Mouse (Mus musculus) frontal cortex, postnatal 36 days (tissue): ENCODE measurements around the gene Erbin.

ENCODE experiments used
- DNase-seq, 2 experiments: peaks; one replicate each; pipeline ENCODE4 v3.0.0; 2022; ENCODE audit warnings: low spot score in 2 of 2

Gene Erbin

DNA sequence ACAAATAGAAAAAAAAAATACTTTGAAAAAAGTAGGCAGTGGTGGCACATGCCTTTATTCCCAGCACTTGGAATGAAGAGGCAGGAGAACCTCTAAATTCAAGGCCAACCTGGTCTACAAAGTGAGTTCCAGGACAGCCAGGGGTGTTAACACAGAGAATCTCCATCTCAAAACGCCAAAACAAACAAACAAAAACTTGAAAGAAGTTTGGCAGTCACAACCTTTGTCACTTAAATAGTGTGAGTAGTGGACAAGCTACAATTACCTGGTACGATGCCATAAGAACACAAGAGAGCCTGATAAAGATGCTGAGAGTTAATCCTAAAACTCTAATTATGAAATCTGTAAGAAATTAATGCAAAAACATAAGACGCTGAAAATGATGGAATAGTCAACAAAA lies 8.0 kb downstream of the Erbin start:
- no peak for DNase-seq

DNA sequence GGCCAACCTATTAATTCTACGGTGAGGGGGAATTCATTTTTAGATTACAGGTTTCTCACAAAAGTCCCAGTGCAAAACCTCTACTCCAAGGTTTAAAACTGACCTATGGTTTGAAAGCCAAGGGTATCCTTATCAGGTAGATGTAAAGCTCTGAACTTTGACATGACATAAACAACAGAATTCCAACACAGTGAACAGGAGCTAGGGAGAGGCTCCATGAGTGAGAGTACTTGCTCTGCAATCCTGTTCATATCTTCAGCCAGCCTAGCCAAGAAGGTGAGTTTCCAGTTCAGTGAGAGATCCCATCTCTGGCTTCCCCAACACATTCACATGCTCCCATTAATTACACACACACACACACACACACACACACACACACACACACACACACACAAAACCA lies 9.7 kb downstream of the Erbin start:
- DNase-seq: no peak

DNA sequence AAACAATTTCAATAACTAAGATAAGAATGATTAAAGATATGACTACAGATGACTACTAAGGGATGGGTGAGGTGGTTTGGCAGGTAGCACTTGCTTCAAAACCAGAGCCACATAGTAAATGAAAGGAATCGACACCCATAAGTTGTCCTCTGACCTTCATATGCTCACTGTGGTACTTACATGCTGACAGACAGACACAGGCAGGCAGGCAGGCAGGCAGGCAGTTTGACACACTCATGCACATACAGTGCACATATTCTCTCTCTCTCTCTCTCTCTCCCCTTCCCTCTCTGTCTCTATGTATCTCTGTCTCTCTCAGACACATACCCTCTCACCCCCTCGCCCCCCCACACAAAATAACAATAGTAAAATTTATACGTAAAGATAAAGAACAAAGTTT lies 10.4 kb downstream of the Erbin start:
- DNase-seq: no peak

DNA sequence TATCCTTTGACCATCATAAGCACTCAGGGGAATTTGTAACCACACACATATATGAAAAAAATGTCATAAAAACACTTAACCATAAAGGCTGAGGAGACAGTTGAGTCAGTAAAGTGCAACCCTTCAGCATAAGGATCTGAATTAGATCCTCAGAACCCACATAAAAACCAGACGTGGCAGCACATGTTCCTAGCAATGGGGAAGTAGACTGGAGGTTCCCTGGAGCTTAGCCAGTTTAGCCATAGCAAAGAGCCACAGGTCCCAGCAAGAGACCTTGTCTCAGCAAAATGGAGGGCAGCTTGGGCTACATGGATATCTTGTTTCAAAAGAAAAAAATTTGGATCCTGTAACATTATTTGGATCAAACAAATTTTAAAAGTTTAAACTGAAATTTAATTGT lies 20.3 kb downstream of the Erbin start:
- no peak for DNase-seq

DNA sequence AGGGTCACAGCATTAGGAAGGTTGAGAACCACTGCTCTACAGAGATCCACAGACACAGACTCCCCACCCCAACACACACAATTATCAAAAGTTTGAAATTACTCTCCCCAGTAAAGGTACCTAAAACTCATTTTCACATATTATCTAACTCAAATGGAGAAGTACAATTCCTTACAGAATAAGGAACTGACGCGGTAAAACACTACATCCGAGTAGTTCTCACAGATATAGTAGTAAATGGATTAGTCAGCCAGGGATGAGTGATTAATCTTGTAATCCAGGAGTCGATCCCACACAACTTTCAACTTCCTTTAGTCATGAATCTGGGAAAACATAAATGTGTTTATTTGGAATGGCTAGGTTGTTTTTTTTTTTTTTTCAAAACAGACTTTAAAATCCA lies 22.7 kb downstream of the Erbin start:
- DNase-seq: no peak

DNA sequence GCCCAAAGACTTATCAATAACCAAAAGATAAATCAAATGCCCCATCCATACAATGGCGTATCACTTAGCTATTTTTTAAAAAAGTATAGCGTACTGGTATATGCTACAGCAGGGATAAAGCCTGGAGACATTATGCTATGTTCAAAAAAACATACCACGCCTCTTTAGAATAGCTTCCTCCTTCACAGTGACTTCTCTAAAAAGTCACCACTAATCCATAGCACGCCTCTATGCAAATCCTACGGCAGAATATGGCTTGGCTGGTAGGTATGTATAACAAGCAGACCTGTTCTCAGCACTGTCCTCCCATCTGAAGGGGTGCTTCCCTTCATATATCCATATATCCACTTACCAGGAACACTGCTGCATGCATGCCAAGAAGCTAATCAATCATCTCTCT lies 27.2 kb downstream of the Erbin start:
- no peak for DNase-seq

DNA sequence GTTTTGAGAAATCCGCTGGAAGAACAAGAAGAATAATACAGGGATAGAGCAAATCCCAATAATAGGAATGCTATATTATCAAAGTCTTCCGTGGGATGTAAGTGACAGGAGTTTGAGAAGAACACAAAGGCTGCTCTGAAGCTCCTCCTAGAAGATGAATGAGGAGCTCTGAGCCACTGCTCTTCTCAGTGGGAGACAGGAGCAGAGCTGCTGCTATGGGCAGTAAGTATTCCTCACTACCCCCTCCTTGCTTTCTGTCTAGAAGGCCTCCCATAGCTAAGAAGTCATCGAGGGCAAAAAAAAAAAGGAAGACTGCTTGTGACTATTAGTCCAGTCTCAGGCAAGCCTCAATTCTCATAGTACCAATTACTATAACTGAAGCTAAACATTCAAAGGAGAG lies 30.3 kb downstream of the Erbin start:
- DNase-seq: no peak

DNA sequence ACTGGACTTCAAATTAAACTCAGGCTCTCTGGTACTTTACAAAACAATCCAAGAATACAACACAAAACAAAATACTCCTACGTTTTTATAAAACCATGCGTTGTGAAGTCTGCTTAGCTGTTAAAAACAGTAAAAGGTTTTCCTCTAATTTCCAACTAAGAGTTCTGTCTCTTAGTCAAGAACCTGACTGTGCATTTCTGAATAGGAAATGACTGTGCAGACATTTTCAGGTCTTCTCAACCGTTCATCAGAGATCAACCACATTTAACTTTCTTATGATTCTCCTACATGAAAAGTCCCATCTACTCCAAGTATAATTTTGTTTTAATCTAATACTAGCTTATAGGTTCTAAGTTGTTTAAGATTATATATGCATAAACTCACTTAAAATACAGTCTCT lies 33.8 kb downstream of the Erbin start:
- DNase-seq: no peak

DNA sequence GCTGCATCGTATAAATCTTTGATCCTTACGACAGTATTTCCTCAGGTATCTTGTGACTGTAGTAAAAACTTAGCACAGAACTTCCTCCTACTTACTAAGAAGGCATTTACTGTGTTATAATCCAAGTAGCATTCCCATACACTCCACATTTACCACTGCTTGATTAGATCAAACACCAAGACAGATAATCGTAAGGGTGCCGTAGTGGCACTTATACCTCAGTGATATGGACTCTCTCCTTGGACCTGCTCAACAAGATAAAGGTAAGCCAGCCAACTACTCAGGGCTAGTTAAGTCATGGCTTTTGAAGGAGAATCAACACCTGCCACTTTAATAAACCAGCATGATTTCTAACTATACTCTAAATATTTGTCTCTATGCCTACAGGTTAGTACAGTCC lies 39.1 kb downstream of the Erbin start:
- DNase-seq: no peak

DNA sequence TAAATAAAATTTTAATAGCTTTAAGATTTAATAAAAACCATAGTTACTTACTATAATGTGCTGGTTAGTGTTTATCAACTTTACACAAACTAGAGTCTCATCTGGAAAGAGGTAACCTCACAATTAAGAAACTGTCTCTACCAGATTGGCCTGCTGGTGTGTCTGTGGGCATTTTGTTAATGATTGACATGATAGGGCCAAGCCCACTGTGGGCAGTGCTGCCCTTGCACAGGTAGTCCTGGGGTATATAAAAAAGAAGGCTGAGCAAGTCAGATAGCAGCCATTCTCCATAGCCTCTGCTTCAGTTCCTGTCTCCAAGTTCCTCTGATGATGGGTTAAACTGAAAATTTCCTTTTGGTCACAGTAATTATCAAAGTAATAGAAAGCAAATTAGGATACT lies 43.6 kb downstream of the Erbin start:
- DNase-seq: no peak

DNA sequence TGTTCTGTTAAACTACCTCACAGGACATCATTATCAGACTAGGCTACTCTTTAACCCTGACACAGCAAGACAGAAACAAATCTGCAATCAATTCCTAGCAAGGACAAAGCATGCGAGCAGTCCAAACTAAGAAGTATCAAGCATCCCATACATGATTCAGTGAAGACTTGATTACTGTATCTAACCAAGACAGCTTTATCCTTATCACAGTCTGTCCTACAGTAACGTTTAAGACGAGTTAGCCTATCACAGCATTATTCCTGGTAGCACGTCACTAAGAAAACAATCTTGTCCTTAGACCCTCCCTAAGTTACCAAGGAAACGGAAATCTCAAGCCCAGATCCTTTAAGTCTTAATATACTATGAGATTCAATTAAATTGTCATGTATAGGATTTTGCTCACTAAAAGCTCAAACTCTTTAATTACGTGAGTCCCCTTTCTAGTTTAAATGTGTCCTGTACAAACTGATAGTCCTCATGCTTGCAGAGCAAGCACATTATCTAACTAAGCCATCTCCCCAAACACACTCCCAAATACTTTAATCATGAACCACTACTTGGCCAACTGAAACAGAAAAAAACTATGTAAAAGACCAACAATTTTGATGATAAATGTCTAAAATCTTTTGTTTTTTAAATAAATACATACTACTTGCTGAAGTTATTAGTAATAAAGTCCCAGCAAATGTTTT lies 44.3 kb downstream of the Erbin start:
- no peak for DNase-seq

DNA sequence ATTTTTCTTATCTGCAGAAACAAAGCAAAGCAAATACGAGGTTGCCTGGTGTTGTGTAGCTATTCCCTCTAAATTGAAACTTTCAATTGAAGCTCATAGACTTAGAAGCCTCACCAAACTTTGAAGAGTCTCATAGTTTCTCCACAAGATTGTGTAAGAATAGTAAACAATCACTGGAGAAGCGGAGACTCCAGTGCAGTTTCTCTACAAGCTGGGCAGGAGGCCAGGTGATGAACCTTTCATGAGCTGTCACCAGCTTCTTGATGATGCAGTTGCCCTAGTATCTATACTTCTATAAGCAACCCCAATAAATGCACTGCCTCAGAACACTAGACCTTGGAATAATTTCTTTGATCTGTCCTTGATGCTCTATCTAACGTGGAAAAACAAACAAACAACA lies 49.5 kb downstream of the Erbin start:
- no peak for DNase-seq

DNA sequence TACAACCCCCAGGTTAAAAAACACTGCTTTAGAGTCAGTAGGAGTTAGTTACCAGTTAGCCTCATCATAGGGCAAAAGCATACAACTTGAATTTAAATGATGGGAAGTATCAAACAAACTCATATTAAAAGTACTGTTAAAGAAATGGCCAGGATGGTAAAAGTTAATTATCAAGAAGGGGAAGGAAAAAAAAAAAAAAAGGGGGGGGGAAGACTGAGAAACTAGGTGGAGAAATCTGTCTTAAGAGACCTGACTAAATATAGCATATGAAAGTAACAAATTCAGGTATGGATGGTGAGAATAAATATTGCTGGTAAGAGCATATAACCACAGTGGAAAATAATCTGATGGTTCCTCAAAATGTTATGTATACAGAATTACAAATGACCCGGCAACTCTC lies 50.2 kb downstream of the Erbin start:
- no peak for DNase-seq

DNA sequence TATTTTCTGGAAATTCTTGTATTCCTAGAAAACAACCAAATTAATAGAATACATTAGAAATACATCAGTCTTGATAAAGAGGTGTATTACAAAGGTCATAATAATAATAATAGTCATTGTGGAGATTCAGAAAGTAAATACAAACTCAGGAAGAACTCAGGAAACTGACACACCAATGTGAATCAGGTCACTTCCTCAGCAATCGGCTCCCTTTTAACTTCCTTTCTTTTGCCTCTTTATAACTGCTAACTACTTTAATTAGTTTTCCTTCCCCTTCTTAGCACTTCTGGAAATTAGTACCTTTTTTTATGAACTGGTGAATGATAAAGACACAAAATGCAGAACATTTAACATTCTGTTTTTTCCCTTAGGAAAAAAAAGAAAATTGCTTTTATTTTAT lies 51.4 kb downstream of the Erbin start:
- DNase-seq: no peak

DNA sequence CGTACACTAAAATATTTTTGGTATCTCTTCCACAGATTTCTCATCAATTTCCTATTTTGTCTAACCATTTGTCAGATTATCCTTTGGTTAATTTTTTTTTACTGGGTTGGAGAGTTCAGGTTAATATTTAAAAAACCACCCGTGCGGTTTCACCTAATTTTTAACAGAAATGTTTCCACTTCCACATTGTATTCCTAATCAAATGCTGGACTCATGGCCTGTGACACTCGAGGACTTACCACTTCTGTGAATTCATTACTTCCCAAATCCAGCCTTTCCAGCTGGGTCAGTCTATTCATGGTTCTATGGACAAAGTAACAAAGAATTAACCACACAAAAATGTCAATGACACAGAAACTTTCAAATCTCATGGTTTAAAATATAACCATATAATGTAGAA lies 58.3 kb downstream of the Erbin start:
- DNase-seq: no peak

DNA sequence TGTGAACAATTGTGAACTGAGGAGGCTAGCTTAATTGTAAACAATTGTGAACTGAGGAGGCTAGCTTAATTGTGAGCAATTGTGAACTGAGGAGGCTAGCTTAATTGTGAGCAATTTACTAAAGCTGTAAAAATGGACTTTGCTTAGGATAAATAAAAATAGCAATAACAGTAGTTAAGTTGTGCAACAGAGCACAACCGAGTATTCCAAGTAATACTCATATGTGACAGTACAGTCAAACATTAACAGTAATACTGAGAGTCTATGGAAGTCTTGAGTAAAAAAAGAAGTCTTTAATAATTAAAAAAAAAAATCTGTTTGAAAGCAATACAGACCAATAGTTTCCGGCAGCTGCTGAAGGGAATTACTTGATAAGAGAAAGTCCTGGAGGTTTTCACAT lies 61.3 kb downstream of the Erbin start:
- no peak for DNase-seq

DNA sequence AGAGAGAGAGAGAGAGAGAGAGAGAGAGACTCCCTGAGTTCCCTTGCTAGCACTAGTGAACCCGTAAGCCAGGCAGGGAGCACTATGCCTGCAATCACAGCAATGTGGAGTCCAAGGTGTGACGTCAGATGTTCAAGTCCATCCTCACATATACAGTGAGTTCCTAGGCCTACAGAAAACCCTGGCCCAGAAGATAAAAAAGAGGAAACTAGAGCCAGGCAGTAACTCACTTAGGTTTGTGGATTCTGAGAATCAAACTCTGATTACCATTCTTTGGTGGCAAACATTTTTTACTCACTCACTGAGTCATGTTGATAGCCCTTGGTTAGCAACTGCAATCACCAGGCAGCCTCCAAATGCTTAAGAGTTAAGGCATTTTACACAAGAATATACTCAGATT lies 72.7 kb downstream of the Erbin start:
- DNase-seq: no peak

DNA sequence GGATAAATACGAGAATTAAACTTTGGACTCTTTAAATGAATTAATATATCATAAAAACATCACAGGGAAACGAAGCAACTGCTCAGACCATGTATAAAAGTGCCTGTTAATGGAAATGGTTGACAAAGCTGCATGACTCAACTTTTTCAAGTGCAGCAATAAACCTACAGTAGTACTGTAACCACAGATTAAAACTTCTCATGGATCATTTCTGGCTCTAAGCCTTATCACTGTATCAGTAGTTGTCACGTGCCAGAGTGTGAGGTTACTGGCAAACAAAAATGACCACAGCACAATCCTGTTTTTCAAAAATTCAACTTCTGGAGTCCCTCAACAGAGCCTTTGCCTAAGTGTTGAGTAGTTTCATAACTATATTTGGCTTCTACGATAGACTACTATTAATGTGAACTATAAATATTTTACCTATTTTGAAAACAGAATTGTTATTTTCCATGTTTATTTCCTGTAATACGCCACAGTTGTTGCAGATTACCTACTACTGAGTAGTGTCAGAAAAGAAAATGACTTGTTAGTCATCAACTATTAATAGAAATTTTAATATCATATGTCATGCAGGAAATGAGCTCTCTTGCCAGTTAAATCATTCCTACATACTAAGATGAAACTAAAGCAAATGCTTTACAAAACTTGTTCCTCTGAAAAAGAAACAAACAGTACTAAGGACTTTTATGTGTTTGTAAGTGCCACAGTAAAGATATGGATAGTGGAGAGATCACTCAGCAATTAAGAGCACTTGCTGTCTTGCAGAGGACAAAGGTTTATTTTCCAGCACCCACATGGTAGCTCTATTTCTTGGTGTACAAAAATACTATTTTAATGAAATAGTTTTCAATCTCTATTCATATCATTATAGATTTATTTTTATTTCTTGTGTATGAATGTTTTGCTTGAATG lies 78.8 kb downstream of the Erbin start:
- DNase-seq: no peak

DNA sequence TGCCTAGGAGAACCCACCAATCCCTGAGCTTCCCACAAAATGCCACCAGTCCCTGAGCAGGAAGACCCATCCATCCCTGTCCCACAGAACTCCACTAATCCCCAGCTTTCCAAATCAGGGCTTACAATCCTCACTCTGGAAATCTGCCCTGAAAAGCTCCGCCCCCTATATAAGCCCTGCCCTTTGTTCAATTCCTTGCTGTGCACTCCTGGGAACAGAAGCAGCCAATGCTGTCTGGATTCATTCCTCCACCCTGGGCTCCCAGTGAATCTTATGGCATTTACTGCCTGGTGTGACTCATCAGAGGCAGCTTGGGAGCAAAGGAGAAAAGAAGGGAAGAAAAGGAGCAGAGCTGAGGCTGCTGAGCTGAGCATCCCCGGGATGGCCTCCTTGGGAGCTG lies 81.7 kb downstream of the Erbin start:
- DNase-seq: no peak

DNA sequence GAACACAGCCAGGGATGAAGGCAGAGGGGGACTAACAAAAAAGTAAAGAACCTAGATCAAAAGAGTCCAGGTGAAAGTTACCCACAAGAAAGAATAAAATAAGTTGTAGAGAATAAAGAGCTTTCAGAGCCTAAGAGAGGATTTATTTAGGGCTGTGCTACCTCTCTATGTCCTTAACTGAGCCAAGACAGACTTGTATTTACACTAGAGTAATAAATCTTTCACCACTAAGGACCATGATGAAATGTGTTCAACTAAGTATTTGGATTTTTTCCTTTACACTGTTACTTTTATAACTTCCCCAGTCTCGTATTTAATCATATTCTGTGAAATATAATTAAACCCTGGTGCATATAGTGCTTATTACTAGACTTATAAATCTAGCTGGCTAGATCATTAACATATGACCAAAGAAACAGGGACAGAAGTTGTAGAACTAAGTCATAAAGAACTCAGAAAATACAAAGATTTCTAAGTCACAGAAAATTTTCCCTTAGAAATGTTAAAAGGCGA lies 90.6 kb downstream of the Erbin start:
- DNase-seq: no peak

DNA sequence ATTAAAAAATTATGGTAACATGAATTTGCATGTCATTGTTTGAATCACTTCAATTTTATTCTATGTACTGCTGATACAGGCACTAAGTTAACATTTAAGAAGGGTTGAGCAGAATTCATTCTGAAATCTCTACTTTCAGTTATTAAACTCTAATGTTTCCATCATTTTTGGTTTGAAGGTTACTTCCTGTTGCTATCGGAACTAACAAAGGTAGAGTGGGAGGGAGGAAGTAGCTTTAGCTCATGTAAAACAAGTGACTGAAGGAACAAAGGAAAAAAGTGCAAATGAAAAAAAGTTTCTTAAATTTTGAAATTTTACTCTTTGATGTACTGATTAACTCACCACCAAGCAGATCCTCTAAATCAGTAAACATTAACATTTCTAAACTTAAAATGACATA lies 98.0 kb downstream of the Erbin start:
- DNase-seq: no peak

DNA sequence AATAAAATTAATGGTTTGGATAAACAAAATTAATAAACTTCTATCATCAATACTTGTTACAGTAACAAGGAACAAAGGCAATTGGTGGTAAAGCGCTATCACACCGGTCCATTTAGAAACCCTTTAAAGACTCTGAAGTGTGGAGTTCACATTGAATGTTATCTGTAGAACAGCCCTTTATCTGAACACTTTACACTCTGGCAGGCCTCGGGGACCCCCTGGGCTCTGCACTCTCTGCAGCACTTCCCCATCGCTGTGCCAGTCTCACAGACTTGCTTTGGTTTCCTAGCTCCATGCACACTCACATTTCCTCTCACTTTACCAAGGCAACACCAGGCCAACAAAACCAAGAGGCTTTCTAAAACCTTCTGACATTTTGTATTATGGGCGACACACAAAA lies 100.9 kb downstream of the Erbin start:
- no peak for DNase-seq

DNA sequence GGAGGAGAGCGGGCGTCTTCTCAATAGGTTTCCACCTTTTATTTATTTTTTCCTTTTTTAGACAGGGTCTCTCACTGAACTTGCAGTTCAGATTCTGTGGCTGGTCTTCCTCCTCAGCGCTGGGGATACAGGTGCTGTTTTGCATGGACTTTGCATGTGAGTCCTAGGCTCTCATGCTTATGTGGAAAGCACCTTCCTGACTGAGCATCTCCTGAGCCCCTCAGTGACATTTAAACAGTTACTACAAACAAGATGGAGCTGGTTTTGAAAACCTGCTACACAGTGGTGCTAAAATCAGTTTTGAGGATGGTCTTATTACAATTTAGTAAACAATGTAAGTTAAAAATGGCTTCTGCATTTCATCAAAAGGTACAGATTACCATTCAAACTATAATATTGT lies 102.4 kb downstream of the Erbin start:
- no peak for DNase-seq
